Mouse (Mus musculus) brain, embryonic 14.5 days (tissue): Measurements from ENCODE around the gene Thsd7b.

ENCODE experiments used
- CTCF ChIP-seq: fragments of 200-500 bp; IDR thresholded peaks from 2 replicates; pipeline ENCODE4 v1.5.1; 2012; ENCODE audit warnings: inconsistent platforms, mild to moderate bottlenecking, moderate library complexity, borderline replicate concordance; ENCODE audit not compliant: insufficient read depth, insufficient read length; ENCODE audit errors: extremely low read depth
- POLR2A ChIP-seq: fragments of 200-500 bp; IDR thresholded peaks from 2 replicates; pipeline ENCODE4 v1.6.1; 2012; ENCODE audit warnings: mild to moderate bottlenecking, inconsistent platforms, borderline replicate concordance; ENCODE audit not compliant: poor library complexity, insufficient read depth, insufficient read length, severe bottlenecking; ENCODE audit errors: extremely low read depth

GRCm38 (mm10) chr1:129364828-129365227, 91.7 kb downstream of the Thsd7b start:
- no peak for TF ChIP-seq CTCF
- TF ChIP-seq POLR2A = no peak
